Mouse (Mus musculus): ENCODE measurements around the gene Sctr. TPM values are rescaled to one million over a fixed set of nuclear protein-coding genes. Genes with fewer than 3 reads are reported as not detected.

The Sctr gene
- not detected in 2 replicates for polyA plus RNA-seq (2014; fragmentation: Nextera tagmentation; extraction: Ambion mirVana)

DNA sequence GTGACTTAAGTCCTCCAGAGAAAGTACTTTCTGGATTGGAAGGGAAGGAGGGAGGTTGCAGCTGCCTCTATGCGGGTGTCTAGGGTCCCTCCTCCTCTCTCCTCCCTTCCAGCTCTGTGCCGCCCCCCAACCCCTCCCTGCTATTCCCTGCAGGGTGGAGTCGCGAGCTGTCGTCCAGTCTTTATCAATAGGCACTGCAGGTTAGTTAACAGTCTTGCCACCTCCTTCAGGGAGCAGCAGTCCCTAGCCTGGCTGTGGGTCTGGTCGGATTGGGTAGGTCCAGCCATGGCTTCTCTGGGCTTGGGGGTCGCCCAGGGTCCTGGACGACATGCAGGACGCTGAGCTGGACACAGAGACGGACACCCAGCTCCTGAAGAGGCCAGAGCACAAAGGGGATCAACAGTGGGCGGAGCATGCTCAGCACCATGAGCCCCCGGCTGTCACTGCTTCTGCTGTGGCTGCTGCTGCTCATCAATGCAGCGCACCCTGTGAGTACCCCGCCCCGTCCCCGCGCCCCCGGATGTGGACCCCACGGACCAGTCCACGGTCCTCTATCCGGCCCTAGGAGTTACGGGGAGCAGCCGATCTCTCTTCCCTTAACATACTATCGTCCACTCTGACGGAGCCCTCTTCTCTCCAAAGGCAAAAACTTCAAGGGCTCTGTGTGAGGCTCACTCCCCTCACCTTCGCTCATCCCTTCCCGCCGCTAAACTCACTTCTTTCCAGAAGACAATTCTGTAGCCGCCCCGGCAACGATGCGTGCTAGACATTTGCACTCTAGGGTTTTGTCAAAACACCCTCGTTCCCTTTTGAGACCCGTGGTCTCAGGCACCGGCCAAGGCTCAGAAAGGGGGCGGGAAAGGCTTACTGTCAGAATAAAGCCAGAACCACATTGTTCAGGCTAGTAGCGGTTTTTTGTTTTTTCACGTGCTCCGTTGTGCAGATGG is at the start of gene Sctr:
Sctr (plus strand) TSS at position 51 of the 947 bp plus-strand sequence.
- Histone ChIP-seq H3K4me2 (ENCODE audit: low read depth, severe bottlenecking) (peak within 1 kb of the TSS; percentile 73), H3K9me3 (ENCODE audit: control insufficient read depth, low read length) (no peaks in the 10 kb centered on the region), H3K4me1 (ENCODE audit: control insufficient read depth, insufficient read depth, low read length) (no peaks in the 10 kb centered on the region), H3K9ac (ENCODE audit: low read length) (peak within 1 kb of the TSS; percentile 27), H3K27ac (replicated peaks; ENCODE audit: low read depth, low read length) (no peak within 1 kb of the TSS), H3K27me3 (ENCODE audit: control insufficient read depth, insufficient read depth, low read length) (peaks cover 30% of the 10 kb centered on the region), H3K4me3 (ENCODE audit: low read depth, low read length) (peak within 1 kb of the TSS; percentile 35), H3K36me3 (ENCODE audit: control insufficient read depth, insufficient read depth, low read length) (no peaks in the 10 kb centered on the region)
- DNase-seq (ENCODE audit: low spot score) = peak; percentile 51
- 1% methylated on average over 37 of the region's 39 CpGs for WGBS
- ATAC-seq (ENCODE audit: insufficient number of reproducible peaks, low FRiP score, low TSS enrichment, low read depth) = peak; percentile 55; the same call in 1 of the 2 replicates

DNA sequence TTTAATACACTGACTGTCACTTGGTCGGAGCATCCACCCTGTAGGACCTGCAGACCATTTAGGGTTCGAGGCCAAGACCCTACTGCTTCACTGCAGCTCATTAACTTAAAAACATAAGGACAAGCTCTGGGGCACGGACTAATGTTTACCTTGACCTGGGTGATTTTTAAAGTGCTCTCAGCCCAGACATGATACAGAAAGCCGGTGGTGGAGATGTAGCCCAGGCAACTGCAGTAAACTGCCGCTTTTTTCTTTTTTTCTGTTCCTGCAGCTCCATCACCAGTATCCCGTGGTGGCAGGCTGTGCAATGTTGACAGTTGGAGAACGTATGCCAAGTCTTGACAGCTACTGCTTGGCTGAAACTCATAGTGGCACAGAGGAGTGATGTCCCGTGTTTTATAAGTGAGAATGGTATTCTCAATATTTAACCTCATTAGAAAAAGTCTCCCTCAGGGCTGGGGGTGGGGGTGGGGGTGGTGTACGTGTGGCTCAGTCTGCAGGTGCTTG is 48.9 kb upstream of the Sctr start:
- Histone ChIP-seq H3K9me3 (ENCODE audit: control insufficient read depth, low read length) (no peaks in the 10 kb centered on the region), H3K27me3 (ENCODE audit: control insufficient read depth, insufficient read depth, low read length) (no peaks in the 10 kb centered on the region), H3K4me1 (ENCODE audit: control insufficient read depth, insufficient read depth, low read length) (no peaks in the 10 kb centered on the region), H3K36me3 (ENCODE audit: control insufficient read depth, insufficient read depth, low read length) (no peaks in the 10 kb centered on the region), H3K4me2 (ENCODE audit: low read depth, severe bottlenecking) (no peak overlapping the region), H3K27ac (replicated peaks; ENCODE audit: low read depth, low read length) (no peak overlapping the region), H3K9ac (ENCODE audit: low read length) (no peak overlapping the region), H3K4me3 (ENCODE audit: low read depth, low read length) (no peak overlapping the region)
- DNase-seq (ENCODE audit: low spot score) = no peak
- no peak for ATAC-seq (ENCODE audit: insufficient number of reproducible peaks, low FRiP score, low TSS enrichment, low read depth)
- 73% methylated on average over 9 of the region's 9 CpGs for WGBS

DNA sequence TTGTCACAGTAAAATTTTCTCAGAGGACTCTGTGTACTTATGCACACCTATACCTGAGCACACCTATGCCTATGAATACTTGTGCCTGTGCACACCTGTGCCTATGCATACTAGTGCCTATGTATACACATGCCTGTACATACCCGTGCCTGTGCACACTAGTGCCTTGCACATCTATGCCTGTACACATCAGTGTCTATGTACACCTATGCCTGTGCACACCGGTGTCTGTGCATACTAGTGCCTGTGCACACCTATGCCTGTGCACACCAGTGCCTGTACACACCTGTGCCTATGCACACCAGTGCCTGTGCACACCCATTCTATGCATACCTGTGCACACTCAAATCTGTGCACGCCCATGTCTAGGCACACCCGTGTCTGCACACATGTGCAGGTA is 47.2 kb upstream of the Sctr start:
- ATAC-seq (ENCODE audit: insufficient number of reproducible peaks, low FRiP score, low TSS enrichment, low read depth) = peak; percentile 64
- DNase-seq (ENCODE audit: low spot score) = no peak

DNA sequence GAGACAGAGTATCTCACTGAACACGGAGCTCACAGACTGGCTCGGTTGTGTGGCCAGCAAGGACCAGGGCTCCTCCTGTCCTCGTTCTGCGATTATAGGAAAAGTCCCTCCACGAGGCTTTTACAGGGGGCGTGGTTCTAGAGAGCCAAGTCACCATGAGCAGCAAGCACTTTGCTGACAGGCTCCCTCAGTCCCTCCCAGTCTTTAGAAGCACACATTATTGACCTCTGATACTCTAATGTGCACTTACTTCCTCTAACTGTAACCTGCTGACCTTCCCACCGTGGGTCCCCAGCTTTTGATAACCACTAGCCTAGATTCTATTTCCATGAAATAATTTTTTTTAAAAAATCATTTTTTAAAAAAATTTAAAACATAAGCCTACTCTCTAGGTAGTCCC is 46.8 kb upstream of the Sctr start:
- Histone ChIP-seq H3K4me3 (ENCODE audit: low read depth, low read length) (no peak overlapping the region), H3K9ac (ENCODE audit: low read length) (no peak overlapping the region), H3K4me2 (ENCODE audit: low read depth, severe bottlenecking) (no peak overlapping the region), H3K27me3 (ENCODE audit: control insufficient read depth, insufficient read depth, low read length) (no peaks in the 10 kb centered on the region), H3K36me3 (ENCODE audit: control insufficient read depth, insufficient read depth, low read length) (no peaks in the 10 kb centered on the region), H3K9me3 (ENCODE audit: control insufficient read depth, low read length) (no peaks in the 10 kb centered on the region), H3K4me1 (ENCODE audit: control insufficient read depth, insufficient read depth, low read length) (no peaks in the 10 kb centered on the region), H3K27ac (replicated peaks; ENCODE audit: low read depth, low read length) (no peak overlapping the region)
- WGBS = 65% methylated on average over 7 of the region's 7 CpGs
- ATAC-seq (ENCODE audit: insufficient number of reproducible peaks, low FRiP score, low TSS enrichment, low read depth) (no peak), DNase-seq (ENCODE audit: low spot score) (no peak)

More for the DNA sequence above, 47.2 kb upstream of the Sctr start:
- 95% methylated on average over 4 of the region's 4 CpGs for WGBS
- Histone ChIP-seq H3K4me2 (ENCODE audit: low read depth, severe bottlenecking) (no peak overlapping the region), H3K27ac (replicated peaks; ENCODE audit: low read depth, low read length) (no peak overlapping the region), H3K9ac (ENCODE audit: low read length) (no peak overlapping the region), H3K36me3 (ENCODE audit: control insufficient read depth, insufficient read depth, low read length) (no peaks in the 10 kb centered on the region), H3K4me3 (ENCODE audit: low read depth, low read length) (no peak overlapping the region), H3K9me3 (ENCODE audit: control insufficient read depth, low read length) (no peaks in the 10 kb centered on the region), H3K27me3 (ENCODE audit: control insufficient read depth, insufficient read depth, low read length) (no peaks in the 10 kb centered on the region), H3K4me1 (ENCODE audit: control insufficient read depth, insufficient read depth, low read length) (no peaks in the 10 kb centered on the region)

DNA sequence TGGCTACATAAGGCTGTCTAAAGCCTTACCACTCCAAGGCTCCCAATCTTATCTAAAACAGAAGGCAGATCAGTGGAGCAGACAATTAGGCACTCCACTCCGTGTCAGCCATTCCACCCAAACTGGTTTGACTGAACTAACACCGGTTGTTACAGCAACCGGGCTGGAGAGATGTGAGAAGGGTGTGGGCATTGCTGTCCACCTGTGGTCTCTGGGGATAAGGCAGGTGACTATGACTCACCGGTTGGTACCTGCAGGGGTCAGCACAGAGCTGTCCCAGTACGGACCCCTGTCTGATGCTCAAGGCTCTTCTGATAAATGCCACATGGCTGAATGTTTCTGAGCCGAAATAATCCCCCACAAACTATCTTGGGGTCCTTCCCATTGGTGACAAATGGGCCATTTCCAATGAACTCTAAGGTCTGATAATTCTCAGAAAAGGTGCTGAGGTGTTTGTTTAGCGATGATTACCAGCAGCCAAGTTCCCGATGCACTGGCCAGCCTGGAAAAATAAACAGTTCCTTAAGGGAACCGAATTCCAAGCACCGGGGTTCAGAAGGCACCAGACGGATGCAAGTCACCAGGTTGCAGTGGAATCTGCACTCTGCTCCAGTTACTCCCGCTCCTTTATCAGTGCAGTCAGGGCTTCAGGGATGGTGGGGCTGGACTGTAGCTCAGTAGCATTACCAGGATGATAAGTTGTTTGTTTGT is 40.7 kb upstream of the Sctr start:
- Histone ChIP-seq H3K4me2 (ENCODE audit: low read depth, severe bottlenecking) (no peak overlapping the region), H3K36me3 (ENCODE audit: control insufficient read depth, insufficient read depth, low read length) (no peaks in the 10 kb centered on the region), H3K9me3 (ENCODE audit: control insufficient read depth, low read length) (no peaks in the 10 kb centered on the region), H3K27ac (replicated peaks; ENCODE audit: low read depth, low read length) (no peak overlapping the region), H3K4me3 (ENCODE audit: low read depth, low read length) (no peak overlapping the region), H3K27me3 (ENCODE audit: control insufficient read depth, insufficient read depth, low read length) (no peaks in the 10 kb centered on the region), H3K9ac (ENCODE audit: low read length) (no peak overlapping the region), H3K4me1 (ENCODE audit: control insufficient read depth, insufficient read depth, low read length) (no peaks in the 10 kb centered on the region)
- no peak for ATAC-seq (ENCODE audit: insufficient number of reproducible peaks, low FRiP score, low TSS enrichment, low read depth)
- 44% methylated on average over 12 of the region's 12 CpGs for WGBS
- DNase-seq (ENCODE audit: low spot score) = peak; percentile 25

DNA sequence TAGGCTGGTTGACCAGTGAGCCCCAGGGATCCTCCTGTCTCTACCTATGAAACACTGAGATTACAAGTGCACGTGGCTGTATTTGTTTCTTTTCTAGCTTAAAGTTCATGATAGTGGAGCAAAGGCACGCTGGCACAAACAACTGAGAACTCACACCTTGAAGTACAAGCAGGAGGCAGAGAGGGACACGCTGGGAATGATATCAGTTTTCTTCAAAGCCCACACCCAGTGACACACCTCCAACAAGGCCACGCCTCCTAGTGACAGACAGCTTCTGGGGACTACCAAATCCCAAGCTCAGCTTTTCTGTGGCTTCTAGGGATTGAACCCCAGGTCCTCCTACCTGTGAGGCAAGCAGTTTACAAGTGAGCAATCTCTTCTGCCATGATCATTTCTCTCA is 33.6 kb upstream of the Sctr start:
- ATAC-seq (ENCODE audit: insufficient number of reproducible peaks, low FRiP score, low TSS enrichment, low read depth) (no peak), DNase-seq (ENCODE audit: low spot score) (no peak)
- Histone ChIP-seq H3K4me2 (ENCODE audit: low read depth, severe bottlenecking) (no peak overlapping the region), H3K9ac (ENCODE audit: low read length) (no peak overlapping the region), H3K36me3 (ENCODE audit: control insufficient read depth, insufficient read depth, low read length) (no peaks in the 10 kb centered on the region), H3K27ac (replicated peaks; ENCODE audit: low read depth, low read length) (no peak overlapping the region), H3K4me3 (ENCODE audit: low read depth, low read length) (no peak overlapping the region), H3K4me1 (ENCODE audit: control insufficient read depth, insufficient read depth, low read length) (no peaks in the 10 kb centered on the region), H3K9me3 (ENCODE audit: control insufficient read depth, low read length) (no peaks in the 10 kb centered on the region), H3K27me3 (ENCODE audit: control insufficient read depth, insufficient read depth, low read length) (no peaks in the 10 kb centered on the region)
- 32% methylated on average over 4 of the region's 4 CpGs for WGBS

DNA sequence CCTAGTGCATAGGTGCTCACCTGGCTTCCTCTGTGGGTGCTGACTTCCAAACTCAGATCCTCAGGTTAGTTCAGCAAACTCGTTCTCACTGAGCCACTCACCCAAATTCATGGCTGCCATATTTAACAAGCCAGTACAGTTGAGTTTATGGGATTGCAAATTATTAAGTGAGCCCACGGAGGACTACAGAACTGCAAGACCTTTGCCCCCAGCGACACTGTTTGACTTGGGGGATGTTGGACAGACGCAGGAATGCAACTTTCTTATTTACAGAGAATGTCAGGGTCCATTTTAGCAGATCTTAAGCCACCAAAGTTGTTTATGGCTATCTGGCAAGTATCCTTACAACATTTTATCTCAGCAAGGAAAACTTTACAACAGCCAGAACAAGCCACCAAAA is 31.6 kb upstream of the Sctr start:
- Histone ChIP-seq H3K9ac (ENCODE audit: low read length) (no peak overlapping the region), H3K4me2 (ENCODE audit: low read depth, severe bottlenecking) (no peak overlapping the region), H3K36me3 (ENCODE audit: control insufficient read depth, insufficient read depth, low read length) (no peaks in the 10 kb centered on the region), H3K27ac (replicated peaks; ENCODE audit: low read depth, low read length) (no peak overlapping the region), H3K4me1 (ENCODE audit: control insufficient read depth, insufficient read depth, low read length) (no peaks in the 10 kb centered on the region), H3K27me3 (ENCODE audit: control insufficient read depth, insufficient read depth, low read length) (no peaks in the 10 kb centered on the region), H3K9me3 (ENCODE audit: control insufficient read depth, low read length) (no peaks in the 10 kb centered on the region), H3K4me3 (ENCODE audit: low read depth, low read length) (no peak overlapping the region)
- no peak for DNase-seq (ENCODE audit: low spot score)
- WGBS = 71% methylated on average over 4 of the region's 4 CpGs
- no peak for ATAC-seq (ENCODE audit: insufficient number of reproducible peaks, low FRiP score, low TSS enrichment, low read depth)

DNA sequence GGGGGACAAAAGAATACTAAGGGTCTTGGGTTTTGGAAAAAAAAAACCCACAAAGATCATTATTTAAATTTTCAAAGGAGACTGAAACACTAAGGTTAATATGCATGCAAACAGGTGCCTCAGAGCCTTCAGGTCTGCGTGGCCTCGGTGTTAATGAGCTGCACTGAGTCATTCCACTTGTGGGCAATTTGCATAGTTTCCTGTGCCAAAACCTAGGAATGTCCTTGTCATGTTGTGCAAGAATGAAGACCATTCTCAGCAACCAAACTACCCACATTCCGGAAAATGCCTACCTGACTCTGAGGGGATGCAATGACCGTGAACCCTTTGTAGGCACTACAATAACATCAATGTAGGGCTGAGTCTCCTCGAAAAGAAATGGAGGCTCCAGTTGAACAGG is 20.1 kb upstream of the Sctr start:
- H3K27me3 ChIP-seq (ENCODE audit: control insufficient read depth, insufficient read depth, low read length) = no peaks in the 10 kb centered on the region
- DNase-seq (ENCODE audit: low spot score) = no peak
- H3K4me1 ChIP-seq (ENCODE audit: control insufficient read depth, insufficient read depth, low read length) = no peaks in the 10 kb centered on the region
- no peaks in the 10 kb centered on the region for H3K36me3 ChIP-seq (ENCODE audit: control insufficient read depth, insufficient read depth, low read length)
- no peaks in the 10 kb centered on the region for H3K9me3 ChIP-seq (ENCODE audit: control insufficient read depth, low read length)
- H3K4me3 ChIP-seq (ENCODE audit: low read depth, low read length) = no peak overlapping the region
- no peak overlapping the region for H3K9ac ChIP-seq (ENCODE audit: low read length)
- ATAC-seq (ENCODE audit: insufficient number of reproducible peaks, low FRiP score, low TSS enrichment, low read depth) = no peak
- WGBS = 87% methylated on average over 5 of the region's 5 CpGs
- no peak overlapping the region for H3K27ac ChIP-seq (replicated peaks; ENCODE audit: low read depth, low read length)
- no peak overlapping the region for H3K4me2 ChIP-seq (ENCODE audit: low read depth, severe bottlenecking)

Measured in limb, embryonic 11.5 days (tissue).